Mouse (Mus musculus): ENCODE measurements around the gene Rab6b. TPM values are rescaled to one million over a fixed set of nuclear protein-coding genes. Genes with fewer than 3 reads are reported as not detected.

Rab6b gene
- polyA plus RNA-seq, 1 experiment from 2014 or later: 4.5 TPM

GRCm38 (mm10) chr9:103078194-103078691 is 33.3 kb upstream of the Rab6b start:
- Histone ChIP-seq H3K36me3 (ENCODE audit: control insufficient read depth, insufficient read depth, low read length) (no peaks in the 10 kb centered on the region), H3K27ac (ENCODE audit: low read length) (no peak overlapping the region), H3K4me3 (ENCODE audit: low read length) (no peak overlapping the region), H3K4me2 (ENCODE audit: low read depth, low read length) (no peak overlapping the region), H3K27me3 (replicated peaks; ENCODE audit: control insufficient read depth, insufficient read depth, low read length) (no peaks in the 10 kb centered on the region), H3K9me3 (ENCODE audit: control insufficient read depth, low read length) (no peaks in the 10 kb centered on the region), H3K4me1 (ENCODE audit: control insufficient read depth, insufficient read depth, low read length) (0 out of 2 replicates have a peak, but pooled peaks cover 2% of the 10 kb centered on the region), H3K9ac (ENCODE audit: low read depth, low read length) (no peak overlapping the region)
- WGBS: 84% methylated on average over 6 of the region's 6 CpGs
- no peak for ATAC-seq

GRCm38 (mm10) chr9:103080211-103080610 is 31.4 kb upstream of the Rab6b start:
- ATAC-seq: no peak
- Histone ChIP-seq H3K27ac (ENCODE audit: low read length) (no peak overlapping the region), H3K27me3 (replicated peaks; ENCODE audit: control insufficient read depth, insufficient read depth, low read length) (no peaks in the 10 kb centered on the region), H3K9me3 (ENCODE audit: control insufficient read depth, low read length) (no peaks in the 10 kb centered on the region), H3K4me2 (ENCODE audit: low read depth, low read length) (no peak overlapping the region), H3K36me3 (ENCODE audit: control insufficient read depth, insufficient read depth, low read length) (no peaks in the 10 kb centered on the region), H3K4me1 (ENCODE audit: control insufficient read depth, insufficient read depth, low read length) (0 out of 2 replicates have a peak, but pooled peaks cover 2% of the 10 kb centered on the region), H3K4me3 (ENCODE audit: low read length) (no peak overlapping the region), H3K9ac (ENCODE audit: low read depth, low read length) (no peak overlapping the region)
- 73% methylated on average over 3 of the region's 3 CpGs for WGBS

- no peaks in the 10 kb centered on the region for H3K27me3 ChIP-seq (replicated peaks; ENCODE audit: control insufficient read depth, insufficient read depth, low read length)
- H3K27ac ChIP-seq (ENCODE audit: low read length): no peak overlapping the region
- H3K9ac ChIP-seq (ENCODE audit: low read depth, low read length): no peak overlapping the region
- 76% methylated on average over 8 of the region's 8 CpGs for WGBS
- no peak overlapping the region for H3K4me2 ChIP-seq (ENCODE audit: low read depth, low read length)
- no peaks in the 10 kb centered on the region for H3K36me3 ChIP-seq (ENCODE audit: control insufficient read depth, insufficient read depth, low read length)
- ATAC-seq: no peak
- H3K9me3 ChIP-seq (ENCODE audit: control insufficient read depth, low read length): no peaks in the 10 kb centered on the region
- no peaks in the 10 kb centered on the region for H3K4me1 ChIP-seq (ENCODE audit: control insufficient read depth, insufficient read depth, low read length)
- no peak overlapping the region for H3K4me3 ChIP-seq (ENCODE audit: low read length)
Measured at GRCm38 (mm10) chr9:103082246-103082975, 29.2 kb upstream of the Rab6b start.

GRCm38 (mm10) chr9:103083405-103083804 is 28.2 kb upstream of the Rab6b start:
- no peaks in the 10 kb centered on the region for H3K9me3 ChIP-seq (ENCODE audit: control insufficient read depth, low read length)
- H3K27ac ChIP-seq (ENCODE audit: low read length): no peak overlapping the region
- no peaks in the 10 kb centered on the region for H3K4me1 ChIP-seq (ENCODE audit: control insufficient read depth, insufficient read depth, low read length)
- no peak overlapping the region for H3K4me2 ChIP-seq (ENCODE audit: low read depth, low read length)
- no peaks in the 10 kb centered on the region for H3K36me3 ChIP-seq (ENCODE audit: control insufficient read depth, insufficient read depth, low read length)
- 71% methylated on average over 3 of the region's 3 CpGs for WGBS
- ATAC-seq: no peak
- H3K27me3 ChIP-seq (replicated peaks; ENCODE audit: control insufficient read depth, insufficient read depth, low read length): no peaks in the 10 kb centered on the region
- H3K9ac ChIP-seq (ENCODE audit: low read depth, low read length): no peak overlapping the region
- no peak overlapping the region for H3K4me3 ChIP-seq (ENCODE audit: low read length)

- H3K27me3 ChIP-seq (replicated peaks; ENCODE audit: control insufficient read depth, insufficient read depth, low read length): no peaks in the 10 kb centered on the region
- H3K4me3 ChIP-seq (ENCODE audit: low read length): no peak overlapping the region
- H3K4me2 ChIP-seq (ENCODE audit: low read depth, low read length): no peak overlapping the region
- no peaks in the 10 kb centered on the region for H3K36me3 ChIP-seq (ENCODE audit: control insufficient read depth, insufficient read depth, low read length)
- WGBS: 90% methylated on average over 6 of the region's 6 CpGs
- no peak for ATAC-seq
- H3K27ac ChIP-seq (ENCODE audit: low read length): no peak overlapping the region
- H3K4me1 ChIP-seq (ENCODE audit: control insufficient read depth, insufficient read depth, low read length): peaks cover 8% of the 10 kb centered on the region
- no peak overlapping the region for H3K9ac ChIP-seq (ENCODE audit: low read depth, low read length)
- no peaks in the 10 kb centered on the region for H3K9me3 ChIP-seq (ENCODE audit: control insufficient read depth, low read length)
Measured at GRCm38 (mm10) chr9:103086736-103087135, 24.9 kb upstream of the Rab6b start.

GRCm38 (mm10) chr9:103087301-103087700 is 24.3 kb upstream of the Rab6b start:
- Histone ChIP-seq H3K27me3 (replicated peaks; ENCODE audit: control insufficient read depth, insufficient read depth, low read length) (no peaks in the 10 kb centered on the region), H3K4me1 (ENCODE audit: control insufficient read depth, insufficient read depth, low read length) (peaks cover 12% of the 10 kb centered on the region), H3K9me3 (ENCODE audit: control insufficient read depth, low read length) (no peaks in the 10 kb centered on the region), H3K36me3 (ENCODE audit: control insufficient read depth, insufficient read depth, low read length) (no peaks in the 10 kb centered on the region), H3K27ac (ENCODE audit: low read length) (no peak overlapping the region), H3K4me2 (ENCODE audit: low read depth, low read length) (no peak overlapping the region), H3K4me3 (ENCODE audit: low read length) (no peak overlapping the region), H3K9ac (ENCODE audit: low read depth, low read length) (no peak overlapping the region)
- 61% methylated on average over 8 of the region's 8 CpGs for WGBS
- ATAC-seq: no peak

- Histone ChIP-seq H3K4me1 (ENCODE audit: control insufficient read depth, insufficient read depth, low read length) (peaks cover 16% of the 10 kb centered on the region), H3K4me3 (ENCODE audit: low read length) (no peak overlapping the region), H3K27me3 (replicated peaks; ENCODE audit: control insufficient read depth, insufficient read depth, low read length) (no peaks in the 10 kb centered on the region), H3K9me3 (ENCODE audit: control insufficient read depth, low read length) (no peaks in the 10 kb centered on the region), H3K36me3 (ENCODE audit: control insufficient read depth, insufficient read depth, low read length) (no peaks in the 10 kb centered on the region), H3K4me2 (ENCODE audit: low read depth, low read length) (no peak overlapping the region), H3K9ac (ENCODE audit: low read depth, low read length) (no peak overlapping the region), H3K27ac (ENCODE audit: low read length) (no peak overlapping the region)
- WGBS: 76% methylated on average over 2 of the region's 2 CpGs
- ATAC-seq: no peak
Measured at GRCm38 (mm10) chr9:103088661-103089060, 22.9 kb upstream of the Rab6b start.

- peak; percentile 92 for ATAC-seq
- H3K4me3 ChIP-seq (ENCODE audit: low read length): no peak overlapping the region
- H3K27me3 ChIP-seq (replicated peaks; ENCODE audit: control insufficient read depth, insufficient read depth, low read length): no peaks in the 10 kb centered on the region
- peak overlapping the region; percentile 85 for H3K27ac ChIP-seq (ENCODE audit: low read length)
- no peaks in the 10 kb centered on the region for H3K9me3 ChIP-seq (ENCODE audit: control insufficient read depth, low read length)
- no peak overlapping the region for H3K9ac ChIP-seq (ENCODE audit: low read depth, low read length)
- peaks cover 16% of the 10 kb centered on the region for H3K4me1 ChIP-seq (ENCODE audit: control insufficient read depth, insufficient read depth, low read length)
- 43% methylated on average over 9 of the region's 9 CpGs for WGBS
- no peaks in the 10 kb centered on the region for H3K36me3 ChIP-seq (ENCODE audit: control insufficient read depth, insufficient read depth, low read length)
- H3K4me2 ChIP-seq (ENCODE audit: low read depth, low read length): peak overlapping the region; percentile 34
Measured at GRCm38 (mm10) chr9:103090116-103090875, 21.3 kb upstream of the Rab6b start.

GRCm38 (mm10) chr9:103091039-103091883 is 20.3 kb upstream of the Rab6b start:
- no peaks in the 10 kb centered on the region for H3K9me3 ChIP-seq (ENCODE audit: control insufficient read depth, low read length)
- no peak for ATAC-seq
- H3K36me3 ChIP-seq (ENCODE audit: control insufficient read depth, insufficient read depth, low read length): no peaks in the 10 kb centered on the region
- H3K9ac ChIP-seq (ENCODE audit: low read depth, low read length): no peak overlapping the region
- WGBS: 79% methylated on average over 16 of the region's 16 CpGs
- peak overlapping the region; percentile 85 for H3K27ac ChIP-seq (ENCODE audit: low read length)
- H3K4me2 ChIP-seq (ENCODE audit: low read depth, low read length): peak overlapping the region; percentile 34; the same call in 1 of the 2 replicates
- H3K4me3 ChIP-seq (ENCODE audit: low read length): no peak overlapping the region
- H3K27me3 ChIP-seq (replicated peaks; ENCODE audit: control insufficient read depth, insufficient read depth, low read length): no peaks in the 10 kb centered on the region
- H3K4me1 ChIP-seq (ENCODE audit: control insufficient read depth, insufficient read depth, low read length): peaks cover 16% of the 10 kb centered on the region
